Mouse (Mus musculus) hindbrain, embryonic 13.5 days (tissue): ENCODE measurements around the gene Amz2. TPM values are rescaled to one million over a fixed set of nuclear protein-coding genes. Genes with fewer than 3 reads are reported as not detected.

Experiments used
- ATAC-seq: fragments of 200-750 bp; cut with Nextera tagmentation; 2 replicates; pipeline ENCODE4 v1.8.0; 2017; ENCODE audit warnings: moderate TSS enrichment; ENCODE audit not compliant: low FRiP score
- H3K27ac ChIP-seq: fragments of 300-500 bp; sonication (generic); 2 replicates; pipeline ENCODE4 v1.5.1; 2015; ENCODE audit warnings: inconsistent platforms, mild to moderate bottlenecking, moderate library complexity
- H3K27me3 ChIP-seq: fragments of 300-500 bp; sonication (generic); 2 replicates; pipeline ENCODE4 v1.6.1; 2015; ENCODE audit warnings: mild to moderate bottlenecking, inconsistent platforms
- H3K36me3 ChIP-seq: fragments of 300-500 bp; sonication (generic); 2 replicates; pipeline ENCODE4 v1.6.1; 2015; ENCODE audit warnings: mild to moderate bottlenecking, inconsistent platforms
- H3K4me1 ChIP-seq: fragments of 300-500 bp; sonication (generic); replicated peaks from 2 replicates; pipeline ENCODE4 v1.6.1; 2015; ENCODE audit warnings: inconsistent platforms
- H3K4me2 ChIP-seq: fragments of 300-500 bp; sonication (generic); 2 replicates; pipeline ENCODE4 v1.6.1; 2015; ENCODE audit warnings: inconsistent platforms, mild to moderate bottlenecking, moderate library complexity
- H3K4me3 ChIP-seq: fragments of 300-500 bp; sonication (generic); 2 replicates; pipeline ENCODE4 v1.5.1; 2015; ENCODE audit warnings: mild to moderate bottlenecking, inconsistent platforms
- H3K9ac ChIP-seq: fragments of 300-500 bp; sonication (generic); 2 replicates; pipeline ENCODE4 v1.6.1; 2015; ENCODE audit warnings: mild to moderate bottlenecking, inconsistent platforms
- H3K9me3 ChIP-seq: fragments of 300-500 bp; sonication (generic); 2 replicates; pipeline ENCODE4 v1.6.1; 2016; ENCODE audit warnings: inconsistent platforms
- WGBS: fragments of 180-500 bp; shearing (Covaris S2); methylation state at CpG from one replicate; pipeline ENCODE4 v1.1.7; 2015; 5-methylcytosine and 5-hydroxymethylcytosine counted together
- polyA plus RNA-seq: library from polyadenylated mRNA; unstranded; fragments of >200 nt; fragmentation: Nextera tagmentation; extraction: Ambion mirVana; gene quantifications from 2 replicates; pipeline ENCODE4 v1.2.1, GENCODE M21; 2015

Amz2 gene
- polyA plus RNA-seq, 1 experiment from 2014 or later = 57.0 TPM

DNA sequence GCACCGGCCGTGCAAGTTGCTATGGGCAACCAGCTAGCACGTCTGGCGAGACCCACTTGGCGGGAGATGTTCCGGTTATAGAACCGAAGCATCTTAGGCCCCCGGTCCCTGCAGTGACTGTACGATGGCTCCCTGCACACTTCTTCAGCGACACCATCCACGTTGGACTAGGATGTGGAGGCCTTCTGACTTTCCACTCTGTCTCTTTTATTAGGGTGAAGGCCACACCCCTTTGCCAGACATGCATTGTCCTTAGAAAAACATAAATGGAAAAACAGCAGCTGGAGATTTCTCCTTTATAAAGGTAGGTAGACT, 483 bp downstream of the Amz2 start:
- H3K9ac ChIP-seq = peak overlapping the region; percentile 86
- peaks cover 16% of the 10 kb centered on the region for H3K4me1 ChIP-seq
- no peaks in the 10 kb centered on the region for H3K9me3 ChIP-seq
- ATAC-seq = no peak
- H3K4me2 ChIP-seq = peak overlapping the region; percentile 68
- H3K27me3 ChIP-seq = no peaks in the 10 kb centered on the region
- H3K36me3 ChIP-seq = peaks cover 29% of the 10 kb centered on the region
- peak overlapping the region; percentile 67 for H3K4me3 ChIP-seq
- peak overlapping the region; percentile 90 for H3K27ac ChIP-seq
- 0% methylated on average over 11 of the region's 11 CpGs for WGBS

DNA sequence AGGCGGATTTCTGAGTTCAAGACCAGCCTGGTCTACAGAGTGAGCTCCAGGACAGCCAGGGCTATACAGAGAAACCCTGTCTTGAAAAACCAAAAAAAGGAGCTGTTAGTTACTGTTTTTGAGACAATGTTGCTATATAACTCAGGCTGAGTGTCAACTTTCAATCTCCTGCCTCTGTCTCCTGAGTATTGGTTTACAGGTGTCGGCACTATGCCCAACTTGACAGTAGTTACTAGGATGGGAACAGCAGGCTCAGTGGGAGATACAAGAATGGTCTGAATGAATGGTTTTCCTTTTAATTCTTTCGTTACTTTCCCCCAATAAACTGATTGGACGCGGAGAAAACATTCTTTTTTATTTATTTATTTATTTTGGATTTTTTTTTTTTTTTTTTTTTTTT, 1.6 kb downstream of the Amz2 start:
- H3K4me1 ChIP-seq = peaks cover 20% of the 10 kb centered on the region
- 0 out of 2 replicates have a peak overlapping the region, but pooled peaks have one; percentile 86 for H3K9ac ChIP-seq
- H3K9me3 ChIP-seq = no peaks in the 10 kb centered on the region
- no peaks in the 10 kb centered on the region for H3K27me3 ChIP-seq
- peak overlapping the region; percentile 68 for H3K4me2 ChIP-seq
- whole genome bisulfite sequencing = 94% methylated on average over 5 of the region's 5 CpGs
- H3K27ac ChIP-seq = no peak overlapping the region
- H3K4me3 ChIP-seq = no peak overlapping the region
- peaks cover 38% of the 10 kb centered on the region for H3K36me3 ChIP-seq
- no peak for ATAC-seq

DNA sequence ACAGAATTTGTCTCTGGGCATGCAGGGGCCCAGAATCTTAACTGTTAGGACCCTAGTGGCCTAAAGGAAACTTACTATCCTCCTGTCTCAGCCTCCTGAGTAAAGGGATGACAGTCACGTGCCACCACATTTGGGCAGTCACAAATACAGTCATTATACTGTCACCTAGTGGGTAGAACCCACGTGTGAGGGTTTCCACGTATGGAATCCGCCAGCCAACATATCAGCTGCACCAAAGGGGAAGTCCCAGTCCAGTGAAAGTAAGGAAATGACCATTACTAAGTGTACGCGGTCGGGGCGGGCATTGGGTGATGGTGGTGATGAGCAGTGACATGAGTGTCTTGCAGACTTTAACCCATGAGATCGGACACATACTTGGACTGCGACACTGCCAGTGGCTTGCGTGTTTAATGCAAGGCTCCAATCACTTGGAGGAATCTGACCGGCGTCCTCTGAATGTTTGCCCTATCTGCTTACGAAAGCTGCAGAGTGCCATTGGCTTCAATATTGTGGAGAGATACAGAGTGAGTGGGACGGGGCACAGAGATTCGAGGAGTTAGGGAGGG, 8.6 kb downstream of the Amz2 start:
- 96% methylated on average over 16 of the region's 16 CpGs for WGBS
- no peak for ATAC-seq
- Histone ChIP-seq H3K4me2 (no peak overlapping the region), H3K36me3 (peaks cover 85% of the 10 kb centered on the region), H3K9ac (no peak overlapping the region), H3K4me1 (peaks cover 8% of the 10 kb centered on the region; the same call in 1 of the 2 replicates), H3K4me3 (no peak overlapping the region), H3K9me3 (no peaks in the 10 kb centered on the region), H3K27me3 (0 out of 2 replicates have a peak, but pooled peaks cover 2% of the 10 kb centered on the region), H3K27ac (no peak overlapping the region)

- Histone ChIP-seq H3K36me3 (peaks cover 61% of the 10 kb centered on the region), H3K4me1 (peaks cover 16% of the 10 kb centered on the region), H3K9me3 (no peaks in the 10 kb centered on the region), H3K4me2 (no peak overlapping the region), H3K9ac (no peak overlapping the region), H3K27me3 (peaks cover 16% of the 10 kb centered on the region), H3K4me3 (no peak overlapping the region), H3K27ac (no peak overlapping the region)
- WGBS = 81% methylated on average over 7 of the region's 8 CpGs
- ATAC-seq = no peak
Observed at GRCm38 (mm10) chr11:109436889-109437288, 11.1 kb downstream of the Amz2 start.

GRCm38 (mm10) chr11:109439209-109439608, 13.5 kb downstream of the Amz2 start:
- ATAC-seq = no peak; the same call in 1 of the 2 replicates
- peaks cover 13% of the 10 kb centered on the region for H3K4me1 ChIP-seq
- H3K27me3 ChIP-seq = peaks cover 16% of the 10 kb centered on the region
- no peaks in the 10 kb centered on the region for H3K9me3 ChIP-seq
- no peak overlapping the region for H3K27ac ChIP-seq
- peaks cover 42% of the 10 kb centered on the region for H3K36me3 ChIP-seq
- peak overlapping the region; percentile 70; the same call in 1 of the 2 replicates for H3K4me2 ChIP-seq
- WGBS = 16% methylated on average over 5 of the region's 5 CpGs
- no peak overlapping the region for H3K4me3 ChIP-seq
- H3K9ac ChIP-seq = no peak overlapping the region

DNA sequence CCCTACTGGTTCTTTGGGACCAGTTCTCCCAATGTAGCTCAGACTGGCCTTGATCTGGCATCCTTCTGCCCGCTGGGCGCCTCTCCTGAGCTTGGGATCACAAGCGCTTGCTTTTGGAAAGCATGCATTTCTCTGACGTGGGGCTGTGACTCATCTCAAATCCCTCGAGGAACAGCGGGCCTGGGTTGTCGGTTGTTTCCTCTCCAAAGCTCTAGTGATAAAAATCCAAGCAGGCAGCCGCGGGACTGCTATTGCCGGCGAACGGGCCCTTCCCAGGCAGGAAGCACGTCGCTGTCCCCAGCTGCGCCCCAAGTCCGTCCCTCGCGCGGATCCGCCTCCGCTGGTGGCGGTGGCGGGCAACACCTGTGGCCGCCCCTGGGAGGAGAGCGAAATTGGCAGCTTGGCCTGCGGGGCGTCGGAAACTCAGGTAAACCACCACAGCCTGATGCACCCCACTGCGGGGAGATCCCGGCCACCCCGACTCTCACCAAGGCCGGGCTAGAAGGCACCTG, 14.1 kb downstream of the Amz2 start:
- H3K9ac ChIP-seq = peak overlapping the region; percentile 66
- H3K9me3 ChIP-seq = no peaks in the 10 kb centered on the region
- H3K4me3 ChIP-seq = peak overlapping the region; percentile 44
- H3K4me1 ChIP-seq = peaks cover 13% of the 10 kb centered on the region
- peaks cover 35% of the 10 kb centered on the region for H3K36me3 ChIP-seq
- H3K27me3 ChIP-seq = peaks cover 16% of the 10 kb centered on the region
- peak overlapping the region; percentile 70 for H3K4me2 ChIP-seq
- 2% methylated on average over 32 of the region's 32 CpGs for WGBS
- H3K27ac ChIP-seq = no peak overlapping the region
- peak; percentile 60; the same call in 1 of the 2 replicates for ATAC-seq

GRCm38 (mm10) chr11:109440641-109441040, 14.9 kb downstream of the Amz2 start:
- Histone ChIP-seq H3K27me3 (peaks cover 16% of the 10 kb centered on the region), H3K9me3 (no peaks in the 10 kb centered on the region), H3K9ac (no peak overlapping the region), H3K4me2 (peak overlapping the region; percentile 70), H3K4me1 (peaks cover 13% of the 10 kb centered on the region), H3K27ac (no peak overlapping the region), H3K36me3 (peaks cover 28% of the 10 kb centered on the region), H3K4me3 (peak overlapping the region; percentile 44)
- no peak for ATAC-seq
- WGBS = 67% methylated on average over 4 of the region's 4 CpGs

DNA sequence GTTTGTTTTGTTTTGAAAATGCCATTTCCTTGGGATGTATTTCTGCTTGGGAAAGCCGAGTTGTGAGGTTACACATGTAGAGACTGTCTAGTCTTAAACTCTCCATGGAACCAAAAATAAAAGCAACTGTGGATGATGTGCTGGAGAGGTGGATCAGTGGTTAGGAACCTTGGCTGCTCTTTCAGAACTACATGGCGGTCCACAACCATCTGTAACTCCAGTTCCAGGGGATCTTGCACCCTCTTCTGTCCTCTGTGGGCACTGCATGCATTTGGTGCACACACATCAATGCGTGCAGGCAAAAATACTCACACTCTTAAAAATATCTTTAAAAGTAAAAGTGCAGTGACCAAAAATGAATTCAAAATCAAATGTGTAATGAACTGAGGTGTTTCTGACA, 15.4 kb downstream of the Amz2 start:
- Histone ChIP-seq H3K9me3 (no peaks in the 10 kb centered on the region), H3K4me2 (no peak overlapping the region), H3K27me3 (peaks cover 16% of the 10 kb centered on the region), H3K4me1 (peaks cover 13% of the 10 kb centered on the region), H3K4me3 (no peak overlapping the region), H3K36me3 (peaks cover 24% of the 10 kb centered on the region), H3K9ac (no peak overlapping the region), H3K27ac (no peak overlapping the region)
- WGBS = 57% methylated on average over 3 of the region's 3 CpGs
- no peak for ATAC-seq

GRCm38 (mm10) chr11:109442166-109442730, 16.5 kb downstream of the Amz2 start:
- Histone ChIP-seq H3K9ac (no peak overlapping the region), H3K36me3 (peaks cover 13% of the 10 kb centered on the region), H3K27ac (no peak overlapping the region), H3K4me3 (no peak overlapping the region), H3K27me3 (peaks cover 16% of the 10 kb centered on the region), H3K9me3 (no peaks in the 10 kb centered on the region), H3K4me2 (no peak overlapping the region), H3K4me1 (peaks cover 13% of the 10 kb centered on the region)
- 61% methylated on average over 5 of the region's 5 CpGs for WGBS
- ATAC-seq = no peak

- no peak overlapping the region for H3K4me3 ChIP-seq
- H3K36me3 ChIP-seq = no peaks in the 10 kb centered on the region
- 91% methylated on average over 8 of the region's 8 CpGs for WGBS
Observed at GRCm38 (mm10) chr11:109443468-109444263, 17.9 kb downstream of the Amz2 start.

GRCm38 (mm10) chr11:109444600-109444999, 18.9 kb downstream of the Amz2 start:
- ATAC-seq = no peak
- no peak overlapping the region for H3K9ac ChIP-seq
- no peak overlapping the region for H3K4me3 ChIP-seq
- H3K27ac ChIP-seq = no peak overlapping the region
- no peaks in the 10 kb centered on the region for H3K36me3 ChIP-seq
- H3K9me3 ChIP-seq = no peaks in the 10 kb centered on the region
- peaks cover 13% of the 10 kb centered on the region for H3K27me3 ChIP-seq
- peaks cover 10% of the 10 kb centered on the region for H3K4me1 ChIP-seq
- no peak overlapping the region for H3K4me2 ChIP-seq
- 48% methylated on average over 7 of the region's 7 CpGs for WGBS

More at GRCm38 (mm10) chr11:109443468-109444263, 17.9 kb downstream of the Amz2 start:
- no peak overlapping the region for H3K27ac ChIP-seq
- no peak for ATAC-seq
- no peak overlapping the region for H3K9ac ChIP-seq
- H3K4me1 ChIP-seq = peaks cover 13% of the 10 kb centered on the region
- H3K9me3 ChIP-seq = no peaks in the 10 kb centered on the region
- H3K27me3 ChIP-seq = peaks cover 13% of the 10 kb centered on the region
- no peak overlapping the region for H3K4me2 ChIP-seq

DNA sequence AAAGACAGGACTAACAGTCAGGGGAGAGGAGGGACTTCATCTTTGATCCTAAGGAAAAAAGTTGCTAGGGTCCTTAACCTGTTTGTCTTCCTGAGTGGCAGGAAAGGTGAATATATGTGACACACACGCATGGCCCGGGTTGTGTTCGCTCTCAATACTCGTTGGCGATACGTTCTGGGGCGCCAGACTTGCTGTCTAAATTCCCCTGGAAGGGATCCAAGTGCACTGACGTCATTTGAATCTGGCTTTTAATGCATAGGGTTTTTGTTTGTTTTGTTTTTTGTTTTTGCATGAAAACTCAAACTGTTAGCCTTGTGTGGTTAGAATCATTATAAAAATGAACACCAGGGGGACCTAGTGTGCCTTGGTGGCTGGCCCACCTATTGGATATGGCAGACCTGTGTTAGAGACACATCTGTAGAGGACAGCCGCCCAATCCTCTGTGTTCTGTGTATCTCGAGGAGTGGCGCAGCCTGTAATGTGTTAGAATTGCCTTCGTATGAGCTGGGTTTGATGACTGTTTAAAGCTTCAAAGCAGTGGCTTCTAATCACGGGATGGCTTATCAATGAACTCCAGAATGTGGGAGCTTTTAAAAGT, 19.8 kb downstream of the Amz2 start:
- 55% methylated on average over 13 of the region's 13 CpGs for WGBS
- Histone ChIP-seq H3K36me3 (no peaks in the 10 kb centered on the region), H3K27ac (no peak overlapping the region), H3K9me3 (no peaks in the 10 kb centered on the region), H3K4me2 (no peak overlapping the region), H3K9ac (no peak overlapping the region), H3K4me3 (no peak overlapping the region), H3K27me3 (peaks cover 7% of the 10 kb centered on the region), H3K4me1 (peaks cover under 1% of the 10 kb centered on the region; the same call in 1 of the 2 replicates)
- ATAC-seq = no peak
